Mouse (Mus musculus) urinary bladder, adult 2 months (tissue): ENCODE results near the gene Scn9a. TPM values are rescaled to one million over a fixed set of nuclear protein-coding genes. Genes with fewer than 3 reads are reported as not detected.

Experiments used
- DNase-seq: peaks from one replicate; pipeline ENCODE4 v3.0.0; 2022; ENCODE audit warnings: low spot score
- polyA plus RNA-seq: library from polyadenylated mRNA; depleted of rRNA; stranded (reverse); fragments of >200 nt; gene quantifications from 2 replicates; pipeline ENCODE4 v1.2.3, GENCODE M21; 2012; rRNA removed

Gene Scn9a
- polyA plus RNA-seq, 1 experiment: 0.08 TPM

DNA sequence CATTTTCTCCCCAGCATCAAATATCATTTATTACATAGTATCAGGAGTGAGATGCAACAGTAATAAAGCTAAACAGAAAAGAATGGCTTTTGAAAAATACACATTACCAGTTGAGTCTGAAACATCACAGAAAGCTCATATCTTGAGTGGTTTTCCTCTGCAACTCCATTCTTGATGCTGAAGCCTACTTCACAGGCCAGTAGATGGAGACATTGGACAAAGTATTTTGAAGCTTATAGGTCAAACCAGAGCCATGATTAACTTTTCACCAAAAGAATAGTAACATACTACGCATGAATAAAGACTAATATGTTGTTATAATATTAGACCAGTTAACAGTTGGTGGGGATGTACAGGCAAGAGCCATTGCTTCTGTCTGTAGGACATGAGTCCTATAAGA is 172.3 kb downstream of the Scn9a start:
- DNase-seq: no peak

DNA sequence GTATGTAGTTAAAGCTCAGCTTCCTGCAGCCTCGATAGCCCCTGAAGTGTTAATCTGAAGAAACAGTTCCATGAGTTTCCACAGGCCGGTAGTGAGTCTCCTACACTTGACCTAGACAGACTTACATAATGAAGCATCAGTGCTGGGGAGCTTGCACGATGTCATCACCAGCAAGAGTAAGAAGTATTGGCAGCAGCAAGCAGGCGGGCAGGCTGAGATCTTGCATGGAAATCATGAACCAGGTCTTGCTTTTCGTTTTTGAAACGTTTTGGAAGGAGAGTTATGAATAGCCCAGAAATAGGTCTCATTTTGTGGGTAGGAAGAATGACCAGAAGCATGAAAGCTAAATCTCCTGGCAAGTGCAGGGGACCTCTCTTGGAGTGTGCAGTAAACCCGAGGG is 194.1 kb downstream of the Scn9a start, which contains the start of gene Scn1a:
Scn1a (minus strand) TSS at position 130 of the 400 bp plus-strand sequence.
- DNase-seq: no peak

- DNase-seq: no peak
Observed at GRCm38 (mm10) chr2:66439764-66440471, 194.8 kb downstream of the Scn9a start.

DNA sequence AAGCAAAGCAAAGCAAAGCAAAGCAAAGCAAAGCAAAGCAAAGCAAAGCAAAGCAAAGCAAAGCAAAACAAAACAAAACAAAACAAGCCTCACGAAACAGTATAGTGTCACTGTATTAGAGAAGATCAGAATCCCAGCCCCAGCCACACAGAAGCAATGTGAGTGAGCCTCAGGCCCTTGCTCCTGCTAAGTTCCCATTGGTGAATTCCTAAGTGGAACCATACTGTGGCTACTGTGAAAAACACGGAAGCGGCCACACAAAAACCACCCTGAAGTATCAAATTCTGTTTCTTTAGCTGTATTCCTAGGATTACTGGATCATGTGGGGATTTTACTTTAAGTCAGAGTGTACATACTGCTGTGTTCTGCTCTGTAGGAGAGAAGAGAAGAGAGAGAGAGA is 198.5 kb downstream of the Scn9a start:
- no peak for DNase-seq

Other genes starting within 250 kb of the Scn9a start
- gene Scn1a, start 194.1 kb downstream of the Scn9a start, polyA plus RNA-seq: 0.18 TPM in 2 replicates
- gene Scn7a, start 150.0 kb upstream of the Scn9a start, polyA plus RNA-seq: 15.6 and 18.5 TPM in 2 replicates